Mouse (Mus musculus): ENCODE results near the gene Scrg1.
"Not testable (repeated sequence)": the region's sequence is repeated elsewhere in the genome, so short reads cannot be mapped to it uniquely, and the experiment has no call there.

Gene Scrg1

GRCm38 (mm10) chr8:57455765-57456164, at the start of gene Scrg1:
Scrg1 (plus strand) TSS chr8:57455923.
- no peak for DNase-seq

- no peak for DNase-seq
Observed at GRCm38 (mm10) chr8:57406366-57406765, 49.4 kb upstream of the Scrg1 start.

- DNase-seq: no peak
Observed at GRCm38 (mm10) chr8:57409333-57409732, 46.4 kb upstream of the Scrg1 start.

- DNase-seq: no peak
Observed at GRCm38 (mm10) chr8:57409779-57410472, 45.8 kb upstream of the Scrg1 start.

- DNase-seq: no peak
Observed at GRCm38 (mm10) chr8:57410473-57410863, 45.3 kb upstream of the Scrg1 start.

GRCm38 (mm10) chr8:57411366-57411765, 44.4 kb upstream of the Scrg1 start:
- DNase-seq: no peak

- no peak for DNase-seq
Observed at GRCm38 (mm10) chr8:57416827-57417226, 38.9 kb upstream of the Scrg1 start.

- peak in 1 of 2 experiments; percentile 13 for DNase-seq
Observed at GRCm38 (mm10) chr8:57426074-57426473, 29.6 kb upstream of the Scrg1 start.

GRCm38 (mm10) chr8:57427581-57428366, 27.9 kb upstream of the Scrg1 start:
- DNase-seq: no peak

GRCm38 (mm10) chr8:57428566-57428965, 27.2 kb upstream of the Scrg1 start:
- DNase-seq: no peak

- peak in 1 of 2 experiments; percentile 63 for DNase-seq
Observed at GRCm38 (mm10) chr8:57429166-57429887, 26.4 kb upstream of the Scrg1 start.

GRCm38 (mm10) chr8:57429888-57430274, 25.8 kb upstream of the Scrg1 start:
- not testable (repeated sequence) for DNase-seq

GRCm38 (mm10) chr8:57430901-57431300, 24.8 kb upstream of the Scrg1 start:
- DNase-seq: no peak

- DNase-seq: no peak
Observed at GRCm38 (mm10) chr8:57432802-57433201, 22.9 kb upstream of the Scrg1 start.

- no peak for DNase-seq
Observed at GRCm38 (mm10) chr8:57435768-57436436, 19.8 kb upstream of the Scrg1 start.

GRCm38 (mm10) chr8:57436437-57436796, 19.3 kb upstream of the Scrg1 start:
- DNase-seq: no peak

GRCm38 (mm10) chr8:57441131-57441530, 14.6 kb upstream of the Scrg1 start:
- DNase-seq: no peak

- DNase-seq: no peak
Observed at GRCm38 (mm10) chr8:57441556-57441955, 14.2 kb upstream of the Scrg1 start.

GRCm38 (mm10) chr8:57443289-57443688, 12.4 kb upstream of the Scrg1 start:
- DNase-seq: no peak

- not testable (repeated sequence) for DNase-seq
Observed at GRCm38 (mm10) chr8:57445901-57446300, 9.8 kb upstream of the Scrg1 start.

- no peak for DNase-seq
Observed at GRCm38 (mm10) chr8:57450726-57451125, 5.0 kb upstream of the Scrg1 start.

- DNase-seq: no peak
Observed at GRCm38 (mm10) chr8:57451896-57452295, 3.8 kb upstream of the Scrg1 start.

GRCm38 (mm10) chr8:57453361-57453760, 2.4 kb upstream of the Scrg1 start:
- no peak for DNase-seq
